Mouse (Mus musculus): Measurements from ENCODE around the gene Gm11084. TPM values are rescaled to one million over a fixed set of nuclear protein-coding genes. Genes with fewer than 3 reads are reported as not detected.
"Not testable (repeated sequence)": the region's sequence is repeated elsewhere in the genome, so short reads cannot be mapped to it uniquely, and the experiment has no call there.

Gene Gm11084
- polyA plus RNA-seq, 1 experiment, result not detected

DNA sequence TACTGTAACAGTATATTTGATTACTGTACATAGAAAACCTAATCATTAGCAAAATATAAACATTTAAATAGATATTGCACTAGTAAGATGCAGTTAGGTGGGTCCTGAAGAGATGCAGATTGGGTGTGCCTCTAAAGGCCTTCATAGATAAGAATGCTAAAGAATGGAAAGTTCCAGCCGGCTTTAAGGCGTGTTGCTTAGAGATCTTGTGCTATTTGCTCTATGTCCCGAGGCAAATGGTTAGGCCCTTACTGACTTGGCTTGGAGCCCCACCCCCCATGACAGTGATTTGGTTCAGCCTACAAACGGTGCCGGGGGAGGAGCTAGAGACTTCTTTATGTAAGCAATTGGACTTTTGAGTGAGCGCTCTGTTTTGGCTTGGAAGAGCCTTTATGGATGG lies 34.5 kb upstream of the Gm11084 start:
- no peak for TF ChIP-seq CTCF (IDR thresholded peaks at IDR 0.05; ENCODE audit: borderline replicate concordance, control insufficient read depth, extremely low read depth, insufficient read depth, low read length, poor library complexity)
- TF ChIP-seq POLR2A (IDR thresholded peaks at IDR 0.05; ENCODE audit: control insufficient read depth, extremely low read depth, insufficient read depth, low read length, poor library complexity), result no peak
- H3K4me3 ChIP-seq (ENCODE audit: control insufficient read depth, insufficient read depth, low read length), result no peak overlapping the region
- WGBS, result 96% methylated on average over 6 of the region's 6 CpGs
- no peaks in the 10 kb centered on the region for H3K36me3 ChIP-seq (ENCODE audit: control insufficient read depth, insufficient read depth, low read length)
- no peaks in the 10 kb centered on the region for H3K27me3 ChIP-seq (ENCODE audit: control insufficient read depth, insufficient read depth, low read length)
- no peaks in the 10 kb centered on the region for H3K4me1 ChIP-seq (replicated peaks; ENCODE audit: control insufficient read depth, insufficient read depth, low read length)
- H3K27ac ChIP-seq (ENCODE audit: control insufficient read depth, insufficient read depth, low read length), result no peak overlapping the region
- no peak for DNase-seq

DNA sequence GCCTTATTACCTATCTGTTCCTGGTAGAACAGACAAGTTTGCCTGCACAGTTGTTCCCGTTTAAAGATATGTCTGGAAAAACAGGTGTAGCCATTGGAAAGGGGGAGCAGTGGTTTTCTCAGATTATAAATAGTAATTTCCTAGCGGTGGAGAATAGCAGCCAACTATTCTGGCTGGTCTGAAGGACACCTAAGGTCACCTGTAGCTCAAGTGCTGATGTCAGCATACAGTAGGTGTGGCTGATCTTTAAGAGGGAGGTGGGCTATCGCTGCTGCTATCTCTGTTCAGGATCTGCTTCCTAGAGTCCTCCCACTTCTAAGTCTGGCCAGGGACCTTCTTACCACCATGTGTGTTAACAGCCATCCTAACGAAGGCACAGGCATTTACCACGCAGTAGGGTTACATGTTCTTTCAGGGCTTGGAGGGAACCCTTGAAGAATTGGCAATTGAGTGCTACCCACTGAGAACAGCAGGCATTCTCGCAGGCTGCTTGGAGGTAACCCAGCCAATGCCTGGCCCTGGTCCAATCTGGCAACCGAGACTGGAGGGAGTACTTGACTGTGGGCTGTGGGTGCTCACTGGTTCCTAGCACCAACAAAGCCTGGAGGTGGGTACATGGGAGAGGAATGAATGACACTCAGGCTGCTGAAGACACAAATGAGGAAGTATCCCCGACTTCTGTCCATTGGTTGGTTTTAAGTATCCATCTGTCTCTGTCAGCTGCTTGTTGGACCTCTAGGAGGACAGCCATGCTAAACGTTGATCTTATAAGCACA lies 33.0 kb upstream of the Gm11084 start:
- no peaks in the 10 kb centered on the region for H3K36me3 ChIP-seq (ENCODE audit: control insufficient read depth, insufficient read depth, low read length)
- WGBS, result 76% methylated on average over 9 of the region's 9 CpGs
- no peaks in the 10 kb centered on the region for H3K4me1 ChIP-seq (replicated peaks; ENCODE audit: control insufficient read depth, insufficient read depth, low read length)
- TF ChIP-seq POLR2A (IDR thresholded peaks at IDR 0.05; ENCODE audit: control insufficient read depth, extremely low read depth, insufficient read depth, low read length, poor library complexity), result no peak
- TF ChIP-seq CTCF (IDR thresholded peaks at IDR 0.05; ENCODE audit: borderline replicate concordance, control insufficient read depth, extremely low read depth, insufficient read depth, low read length, poor library complexity), result no peak
- H3K4me3 ChIP-seq (ENCODE audit: control insufficient read depth, insufficient read depth, low read length), result no peak overlapping the region
- DNase-seq, result no peak
- no peaks in the 10 kb centered on the region for H3K27me3 ChIP-seq (ENCODE audit: control insufficient read depth, insufficient read depth, low read length)
- H3K27ac ChIP-seq (ENCODE audit: control insufficient read depth, insufficient read depth, low read length), result no peak overlapping the region

DNA sequence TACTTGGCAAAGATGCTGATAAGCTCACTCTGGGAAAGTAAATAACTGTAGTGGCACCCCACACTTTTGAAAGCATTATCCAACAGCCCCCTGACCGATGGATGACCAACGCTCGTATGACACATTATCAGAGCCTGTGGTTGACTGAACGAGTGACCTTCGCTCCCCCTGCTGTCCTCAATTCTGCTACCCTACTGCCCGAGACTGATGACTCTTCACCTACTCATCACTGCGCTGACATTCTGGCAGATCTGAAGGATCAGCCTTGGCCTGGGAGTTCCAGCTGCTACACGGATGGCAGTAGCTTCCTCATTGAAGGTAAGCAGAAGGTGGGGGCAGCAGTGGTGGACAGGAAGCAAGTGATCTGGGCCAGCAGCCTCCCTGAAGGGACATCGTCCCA lies 27.5 kb upstream of the Gm11084 start:
- H3K4me3 ChIP-seq (ENCODE audit: control insufficient read depth, insufficient read depth, low read length); H3K27ac ChIP-seq (ENCODE audit: control insufficient read depth, insufficient read depth, low read length); H3K36me3 ChIP-seq (ENCODE audit: control insufficient read depth, insufficient read depth, low read length); DNase-seq; H3K4me1 ChIP-seq (replicated peaks; ENCODE audit: control insufficient read depth, insufficient read depth, low read length); H3K27me3 ChIP-seq (ENCODE audit: control insufficient read depth, insufficient read depth, low read length): not testable (repeated sequence)
- 57% methylated on average over 9 of the region's 9 CpGs for WGBS

DNA sequence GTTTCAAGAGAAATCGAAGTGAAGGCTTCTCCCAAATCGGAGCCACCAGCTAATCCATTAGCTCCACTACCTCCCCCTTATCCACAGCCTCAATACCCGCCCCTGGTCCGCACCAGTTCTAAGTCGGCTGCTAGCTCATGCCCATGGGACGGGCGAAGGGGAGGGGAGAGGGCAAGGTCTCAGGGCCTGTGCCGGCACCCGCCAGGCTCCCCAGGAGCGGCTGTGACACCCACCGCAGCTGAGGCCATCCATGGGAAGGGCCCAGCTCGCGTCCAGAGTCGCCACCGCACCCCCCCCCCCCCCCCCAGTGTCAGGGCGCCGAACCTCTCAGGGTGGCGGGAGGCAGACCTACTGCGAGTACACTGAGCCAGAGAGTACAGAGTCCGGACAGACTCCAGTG lies 26.1 kb upstream of the Gm11084 start:
- H3K36me3 ChIP-seq (ENCODE audit: control insufficient read depth, insufficient read depth, low read length), result no peaks in the 10 kb centered on the region
- H3K4me1 ChIP-seq (replicated peaks; ENCODE audit: control insufficient read depth, insufficient read depth, low read length), result no peaks in the 10 kb centered on the region
- WGBS, result 75% methylated on average over 19 of the region's 20 CpGs
- no peak for DNase-seq
- TF ChIP-seq CTCF (IDR thresholded peaks at IDR 0.05; ENCODE audit: borderline replicate concordance, control insufficient read depth, extremely low read depth, insufficient read depth, low read length, poor library complexity) (no peak), POLR2A (IDR thresholded peaks at IDR 0.05; ENCODE audit: control insufficient read depth, extremely low read depth, insufficient read depth, low read length, poor library complexity) (no peak)
- no peaks in the 10 kb centered on the region for H3K27me3 ChIP-seq (ENCODE audit: control insufficient read depth, insufficient read depth, low read length)
- H3K4me3 ChIP-seq (ENCODE audit: control insufficient read depth, insufficient read depth, low read length), result no peak overlapping the region
- no peak overlapping the region for H3K27ac ChIP-seq (ENCODE audit: control insufficient read depth, insufficient read depth, low read length)

DNA sequence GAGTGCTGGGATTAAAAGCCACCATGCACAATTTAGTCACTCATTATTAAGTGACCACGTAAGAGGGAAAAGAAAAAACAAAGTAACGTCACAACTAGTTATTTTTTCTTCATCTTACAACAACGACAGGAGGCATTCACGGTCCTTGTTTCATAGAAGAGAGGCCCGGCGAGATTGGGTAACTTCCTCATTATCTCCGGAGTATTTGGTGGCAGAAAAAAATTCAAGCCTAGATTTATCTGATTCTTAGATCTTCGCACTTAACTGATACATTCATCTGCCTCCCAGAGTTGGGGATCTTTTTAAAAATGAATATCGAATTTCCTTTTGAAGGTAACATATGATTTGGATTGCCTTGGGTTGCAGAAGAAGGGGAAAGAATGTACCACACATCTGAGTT lies 21.0 kb upstream of the Gm11084 start:
- H3K27ac ChIP-seq (ENCODE audit: control insufficient read depth, insufficient read depth, low read length), result no peak overlapping the region
- TF ChIP-seq POLR2A (IDR thresholded peaks at IDR 0.05; ENCODE audit: control insufficient read depth, extremely low read depth, insufficient read depth, low read length, poor library complexity) (no peak), CTCF (IDR thresholded peaks at IDR 0.05; ENCODE audit: borderline replicate concordance, control insufficient read depth, extremely low read depth, insufficient read depth, low read length, poor library complexity) (no peak)
- DNase-seq, result no peak
- no peak overlapping the region for H3K4me3 ChIP-seq (ENCODE audit: control insufficient read depth, insufficient read depth, low read length)
- no peaks in the 10 kb centered on the region for H3K36me3 ChIP-seq (ENCODE audit: control insufficient read depth, insufficient read depth, low read length)
- WGBS, result 61% methylated on average over 9 of the region's 9 CpGs
- peaks cover 20% of the 10 kb centered on the region for H3K4me1 ChIP-seq (replicated peaks; ENCODE audit: control insufficient read depth, insufficient read depth, low read length)
- no peaks in the 10 kb centered on the region for H3K27me3 ChIP-seq (ENCODE audit: control insufficient read depth, insufficient read depth, low read length)

DNA sequence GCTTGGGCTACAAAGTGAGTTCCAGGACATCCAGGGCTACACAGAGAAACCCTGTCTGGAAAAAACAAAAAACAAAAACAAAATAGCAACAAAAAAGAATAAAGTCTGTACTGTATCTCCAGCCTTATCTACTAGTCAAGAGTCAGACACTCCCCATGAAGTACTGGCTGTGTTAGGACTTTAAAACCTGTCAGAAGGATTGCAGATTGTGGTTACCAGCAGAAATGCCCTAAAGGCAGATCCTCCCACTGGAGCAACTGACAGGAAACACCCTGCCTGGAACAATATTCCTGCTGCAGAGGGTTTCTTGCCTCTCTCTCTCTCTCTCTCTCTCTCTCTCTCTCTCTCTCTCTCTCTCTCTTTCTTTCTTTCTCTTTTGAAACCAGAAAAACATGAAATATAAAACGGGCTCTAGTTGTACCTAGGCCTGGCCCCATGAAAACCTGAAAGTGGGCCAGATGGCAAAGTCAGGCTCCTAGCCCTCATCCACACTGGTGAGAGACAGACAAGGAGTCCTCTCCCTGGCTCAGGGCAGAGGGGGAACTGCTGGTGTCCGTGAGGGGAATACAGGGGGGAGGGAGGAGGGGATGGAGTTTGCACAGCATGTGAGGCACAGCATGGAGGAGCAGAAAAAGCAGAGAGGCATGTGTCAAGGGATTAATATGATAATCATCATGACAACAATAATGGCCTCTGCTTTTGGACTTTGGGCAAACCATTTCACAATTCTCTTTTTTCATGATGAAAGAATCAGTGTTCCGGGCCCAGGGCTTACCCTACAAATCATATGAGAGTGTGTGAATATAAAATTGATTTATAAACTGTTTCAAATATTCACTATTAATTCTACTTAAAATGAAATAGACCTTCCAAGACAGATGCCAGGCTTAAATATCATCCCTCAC lies 19.3 kb upstream of the Gm11084 start:
- Histone ChIP-seq H3K36me3 (ENCODE audit: control insufficient read depth, insufficient read depth, low read length) (no peaks in the 10 kb centered on the region), H3K27me3 (ENCODE audit: control insufficient read depth, insufficient read depth, low read length) (no peaks in the 10 kb centered on the region), H3K4me1 (replicated peaks; ENCODE audit: control insufficient read depth, insufficient read depth, low read length) (peaks cover 32% of the 10 kb centered on the region), H3K4me3 (ENCODE audit: control insufficient read depth, insufficient read depth, low read length) (no peak overlapping the region), H3K27ac (ENCODE audit: control insufficient read depth, insufficient read depth, low read length) (peak overlapping the region; percentile 11; the same call in 1 of the 2 replicates)
- WGBS, result 47% methylated on average over 3 of the region's 3 CpGs
- TF ChIP-seq CTCF (IDR thresholded peaks at IDR 0.05; ENCODE audit: borderline replicate concordance, control insufficient read depth, extremely low read depth, insufficient read depth, low read length, poor library complexity), result no peak
- no peak for TF ChIP-seq POLR2A (IDR thresholded peaks at IDR 0.05; ENCODE audit: control insufficient read depth, extremely low read depth, insufficient read depth, low read length, poor library complexity)
- no peak for DNase-seq

Measured in thymus, adult 2 months (tissue).